In genomic region chr2:34914823-34915082, GRCm38 (mm10) we compare ENCODE assay signal across 9 mouse cellular contexts. TPM values are rescaled to one million over a fixed set of nuclear protein-coding genes. Genes with fewer than 3 reads are reported as not detected.
A peak's percentile ranks its signal among the peaks of the same experiment; 100 is the strongest.
DNase-seq lines count a peak whose midpoint lies in the region; ATAC-seq and TF ChIP-seq lines count a peak whose summit lies in the region.
"Had no signal": no experiment of that assay in that cellular context is flagged by ENCODE, and none has a peak within 500 bp of the region (broad histone marks: within the 10 kb centered on the region; RNA-seq: fewer than 3 reads in every experiment).

No protein-coding gene starts in this region.

- WGBS in forebrain, embryonic 10.5 days, result 9% methylated on average over 2 of the region's 2 CpGs
- 14% methylated on average over 2 of the region's 2 CpGs for WGBS in forebrain, embryonic 11.5 days
- 14% methylated on average over 2 of the region's 2 CpGs for WGBS in neural tube, embryonic 12.5 days
- WGBS in liver, embryonic 14.5 days (ENCODE audit: insufficient replicate concordance), result 16% methylated on average over 2 of the region's 2 CpGs

- peak overlapping the region; percentile 75; the same call in 1 of the 2 replicates for H3K4me3 ChIP-seq in forebrain, embryonic 10.5 days
- H3K4me3 ChIP-seq in forebrain, embryonic 11.5 days (ENCODE audit: low read depth, low read length), result no peak overlapping the region
- no peak overlapping the region; the same call in 1 of the 2 replicates for H3K4me3 ChIP-seq in neural tube, embryonic 12.5 days
- H3K4me3 ChIP-seq in liver, embryonic 14.5 days (ENCODE audit: insufficient read depth in 1 of 2, low read depth in 2 of 2, low read length in 2 of 2), result peak overlapping the region in 1 of 2 experiments; percentile 48; a peak in 1 of 4 replicates

- intact Hi-C loops in gastrocnemius, postnatal 14 days (cut with DNase I; ENCODE audit: low total_unique reads), result no loop called here

- H3K27ac ChIP-seq in forebrain, embryonic 10.5 days, result no peak overlapping the region
- H3K27ac ChIP-seq in forebrain, embryonic 11.5 days (ENCODE audit: low read depth, low read length), result no peak overlapping the region
- H3K27ac ChIP-seq in neural tube, embryonic 12.5 days, result no peak overlapping the region
- no peak overlapping the region for H3K27ac ChIP-seq in liver, embryonic 14.5 days

- no peak for TF ChIP-seq CTCF in liver, embryonic 14.5 days (IDR thresholded peaks at IDR 0.05; ENCODE audit: low read depth)

- H3K9ac ChIP-seq in forebrain, embryonic 11.5 days (ENCODE audit: low read length), result no peak overlapping the region
- H3K9ac ChIP-seq in neural tube, embryonic 12.5 days, result no peak overlapping the region
- H3K9ac ChIP-seq in liver, embryonic 14.5 days (replicated peaks), result no peak overlapping the region

- H3K36me3 ChIP-seq in forebrain, embryonic 10.5 days (replicated peaks), result no peaks in the 10 kb centered on the region
- no peaks in the 10 kb centered on the region for H3K36me3 ChIP-seq in forebrain, embryonic 11.5 days (ENCODE audit: control insufficient read depth, insufficient read depth, low read length)
- no peaks in the 10 kb centered on the region for H3K36me3 ChIP-seq in neural tube, embryonic 12.5 days
- H3K36me3 ChIP-seq in liver, embryonic 14.5 days (replicated peaks; ENCODE audit: control insufficient read depth, insufficient read depth, low read depth), result peaks cover 5% of the 10 kb centered on the region; the same call in 1 of the 2 replicates

- H3K4me1 ChIP-seq in forebrain, embryonic 10.5 days, result peaks cover 30% of the 10 kb centered on the region
- H3K4me1 ChIP-seq in forebrain, embryonic 11.5 days (replicated peaks; ENCODE audit: control insufficient read depth, insufficient read depth, low read length), result peaks cover 6% of the 10 kb centered on the region; the same call in 1 of the 2 replicates
- H3K4me1 ChIP-seq in neural tube, embryonic 12.5 days, result peaks cover 22% of the 10 kb centered on the region
- H3K4me1 ChIP-seq in liver, embryonic 14.5 days (replicated peaks; ENCODE audit: control insufficient read depth in 2 of 2, insufficient read depth in 2 of 2, low read length in 1 of 2), result peaks cover 4 to 8% of the 10 kb centered on the region in 2 experiments

- no peak for ATAC-seq in forebrain, embryonic 11.5 days (replicated peaks; ENCODE audit: low FRiP score)
- ATAC-seq in neural tube, embryonic 12.5 days (ENCODE audit: low FRiP score, low read depth), result no peak
- ATAC-seq in liver, embryonic 14.5 days (ENCODE audit: insufficient read depth), result peak; percentile 4; the same call in 1 of the 2 replicates

- DNase-seq in forebrain, embryonic 10.5 days (ENCODE audit: extremely low spot score, low spot score), result no peak
- no peak for DNase-seq in forebrain, embryonic 11.5 days (ENCODE audit: low spot score)
- DNase-seq in neural tube, embryonic 10.5 days (ENCODE audit: extremely low spot score, low spot score), result no peak
- DNase-seq in liver, embryonic 14.5 days (ENCODE audit: low read depth in 3 of 3, low spot score in 3 of 3), result no peak
- DNase-seq in B cell, adult 2 months, result no peak
- DNase-seq in gastrocnemius, postnatal 14 days, result no peak
- DNase-seq in kidney, adult 8-10 months, result no peak
- DNase-seq: kidney, adult 9 months had no signal

- no peak for TF ChIP-seq EP300 in liver, embryonic 14.5 days (IDR thresholded peaks at IDR 0.05; ENCODE audit: low read depth)

- H3K4me2 ChIP-seq in forebrain, embryonic 11.5 days (ENCODE audit: low read depth, low read length, severe bottlenecking), result no peak overlapping the region
- peak overlapping the region; percentile 99 for H3K4me2 ChIP-seq in neural tube, embryonic 12.5 days (replicated peaks)
- H3K4me2 ChIP-seq in liver, embryonic 14.5 days (ENCODE audit: low read depth), result peak overlapping the region; percentile 94

- no peaks in the 10 kb centered on the region for H3K9me3 ChIP-seq in forebrain, embryonic 10.5 days
- H3K9me3 ChIP-seq in forebrain, embryonic 11.5 days (ENCODE audit: control insufficient read depth, low read length), result no peaks in the 10 kb centered on the region
- no peaks in the 10 kb centered on the region for H3K9me3 ChIP-seq in neural tube, embryonic 12.5 days
- no peaks in the 10 kb centered on the region for H3K9me3 ChIP-seq in liver, embryonic 14.5 days (ENCODE audit: control insufficient read depth, low read length)

- H3K27me3 ChIP-seq in forebrain, embryonic 10.5 days (ENCODE audit: poor library complexity, severe bottlenecking), result peaks cover 69% of the 10 kb centered on the region
- peaks cover 15% of the 10 kb centered on the region; the same call in 1 of the 2 replicates for H3K27me3 ChIP-seq in forebrain, embryonic 11.5 days (ENCODE audit: control insufficient read depth, insufficient read depth, low read length)
- H3K27me3 ChIP-seq in neural tube, embryonic 12.5 days (replicated peaks), result peaks cover 45% of the 10 kb centered on the region
- peaks cover 10% of the 10 kb centered on the region for H3K27me3 ChIP-seq in liver, embryonic 14.5 days (ENCODE audit: control insufficient read depth, insufficient read depth, low read length)

RNA-seq across cellular contexts. Expression of gene Phf19, which starts 0.9 kb away (rescaled TPM):
- polyA plus RNA-seq in forebrain, embryonic 10.5 days (2016; fragmentation: Nextera tagmentation; extraction: Ambion mirVana), result 2.7 and 3.0 TPM in 2 replicates
- polyA plus RNA-seq in forebrain, embryonic 11.5 days (2014; fragmentation: Nextera tagmentation; extraction: Ambion mirVana), result 4.4 and 6.5 TPM in 2 replicates
- 1.1 and 1.3 TPM in 2 replicates for polyA plus RNA-seq in neural tube, embryonic 12.5 days (2016; fragmentation: Nextera tagmentation; extraction: Ambion mirVana)
- 2.9 and 3.5 TPM in 2 replicates for polyA plus RNA-seq in liver, embryonic 14.5 days (2012; rRNA removed)
- 2.8 TPM in 2 replicates for polyA plus RNA-seq in liver, embryonic 14.5 days (2014; fragmentation: Nextera tagmentation; extraction: Ambion mirVana)
- total RNA-seq in gastrocnemius, postnatal 14 days (2021), result 1 to 10 TPM; 1.7 to 2.1 TPM

RNA-seq across cellular contexts. Expression of gene Psmd5, which starts 40.0 kb away (rescaled TPM):
- polyA plus RNA-seq in forebrain, embryonic 10.5 days (2016; fragmentation: Nextera tagmentation; extraction: Ambion mirVana), result 127 and 135 TPM in 2 replicates
- 117 and 127 TPM in 2 replicates for polyA plus RNA-seq in forebrain, embryonic 11.5 days (2014; fragmentation: Nextera tagmentation; extraction: Ambion mirVana)
- polyA plus RNA-seq in neural tube, embryonic 12.5 days (2016; fragmentation: Nextera tagmentation; extraction: Ambion mirVana), result 94.5 and 94.9 TPM in 2 replicates
- 23.2 and 36.5 TPM in 2 replicates for polyA plus RNA-seq in liver, embryonic 14.5 days (2012; rRNA removed)
- polyA plus RNA-seq in liver, embryonic 14.5 days (2014; fragmentation: Nextera tagmentation; extraction: Ambion mirVana), result 84.1 and 96.0 TPM in 2 replicates
- total RNA-seq in gastrocnemius, postnatal 14 days (2021), result 10 to 100 TPM; 13.5 to 13.8 TPM

RNA-seq across cellular contexts. Expression of gene Cutal, which starts 40.6 kb away (rescaled TPM):
- polyA plus RNA-seq in forebrain, embryonic 10.5 days (2016; fragmentation: Nextera tagmentation; extraction: Ambion mirVana), result 0.06 and 0.26 TPM in 2 replicates
- not detected in 2 replicates for polyA plus RNA-seq in forebrain, embryonic 11.5 days (2014; fragmentation: Nextera tagmentation; extraction: Ambion mirVana)
- polyA plus RNA-seq in neural tube, embryonic 12.5 days (2016; fragmentation: Nextera tagmentation; extraction: Ambion mirVana), result not detected in 2 replicates
- 2.6 and 4.0 TPM in 2 replicates for polyA plus RNA-seq in liver, embryonic 14.5 days (2012; rRNA removed)
- polyA plus RNA-seq in liver, embryonic 14.5 days (2014; fragmentation: Nextera tagmentation; extraction: Ambion mirVana), result 4.0 and 4.4 TPM in 2 replicates
- total RNA-seq in gastrocnemius, postnatal 14 days (2021), result under 1 TPM; 0.29 to 0.49 TPM

RNA-seq across cellular contexts. Expression of gene Traf1, which starts 46.8 kb away (rescaled TPM):
- 0.07 and 0.31 TPM in 2 replicates for polyA plus RNA-seq in forebrain, embryonic 10.5 days (2016; fragmentation: Nextera tagmentation; extraction: Ambion mirVana)
- polyA plus RNA-seq in forebrain, embryonic 11.5 days (2014; fragmentation: Nextera tagmentation; extraction: Ambion mirVana), result 0.33 and 0.37 TPM in 2 replicates
- polyA plus RNA-seq in neural tube, embryonic 12.5 days (2016; fragmentation: Nextera tagmentation; extraction: Ambion mirVana), result 0.53 and 0.80 TPM in 2 replicates
- polyA plus RNA-seq in liver, embryonic 14.5 days (2012; rRNA removed), result 0.07 and 0.12 TPM in 2 replicates
- polyA plus RNA-seq in liver, embryonic 14.5 days (2014; fragmentation: Nextera tagmentation; extraction: Ambion mirVana), result 0.32 TPM in 1 of 2 replicates, not detected in the other
- total RNA-seq in gastrocnemius, postnatal 14 days (2021), result 1 to 10 TPM; 1.0 to 1.7 TPM
